In genomic region chr2:38525034-38525433, GRCm38 (mm10) we compare ENCODE assay signal across 12 mouse cellular contexts.
"Had no signal": no experiment of that assay in that cellular context is flagged by ENCODE, and none has a peak within 500 bp of the region (broad histone marks: within the 10 kb centered on the region; RNA-seq: fewer than 3 reads in every experiment).

No protein-coding gene starts in this region.

- DNase-seq: kidney, adult 18-20 months; kidney, postnatal 10 days; kidney, postnatal 4 days; liver, embryonic 13.5 days; lung, adult 2 months; lung, postnatal 36 days; spleen, adult 18-20 months; thymus, adult 18-20 months; thymus, postnatal 14 days had no signal

- H3K9ac ChIP-seq: limb, embryonic 12.5 days; liver, embryonic 13.5 days; midbrain, embryonic 13.5 days had no signal

- H3K4me3 ChIP-seq: layer of hippocampus, adult 2 months; limb, embryonic 12.5 days; liver, embryonic 13.5 days; midbrain, embryonic 13.5 days had no signal

- H3K36me3 ChIP-seq: liver, embryonic 13.5 days; midbrain, embryonic 13.5 days had no signal

- H3K27me3 ChIP-seq: limb, embryonic 12.5 days; liver, embryonic 13.5 days; midbrain, embryonic 13.5 days had no signal

- H3K27ac ChIP-seq: layer of hippocampus, adult 2 months; limb, embryonic 12.5 days; midbrain, embryonic 13.5 days had no signal
